Mouse (Mus musculus): Measurements from ENCODE around the gene Rexo4.

DNA sequence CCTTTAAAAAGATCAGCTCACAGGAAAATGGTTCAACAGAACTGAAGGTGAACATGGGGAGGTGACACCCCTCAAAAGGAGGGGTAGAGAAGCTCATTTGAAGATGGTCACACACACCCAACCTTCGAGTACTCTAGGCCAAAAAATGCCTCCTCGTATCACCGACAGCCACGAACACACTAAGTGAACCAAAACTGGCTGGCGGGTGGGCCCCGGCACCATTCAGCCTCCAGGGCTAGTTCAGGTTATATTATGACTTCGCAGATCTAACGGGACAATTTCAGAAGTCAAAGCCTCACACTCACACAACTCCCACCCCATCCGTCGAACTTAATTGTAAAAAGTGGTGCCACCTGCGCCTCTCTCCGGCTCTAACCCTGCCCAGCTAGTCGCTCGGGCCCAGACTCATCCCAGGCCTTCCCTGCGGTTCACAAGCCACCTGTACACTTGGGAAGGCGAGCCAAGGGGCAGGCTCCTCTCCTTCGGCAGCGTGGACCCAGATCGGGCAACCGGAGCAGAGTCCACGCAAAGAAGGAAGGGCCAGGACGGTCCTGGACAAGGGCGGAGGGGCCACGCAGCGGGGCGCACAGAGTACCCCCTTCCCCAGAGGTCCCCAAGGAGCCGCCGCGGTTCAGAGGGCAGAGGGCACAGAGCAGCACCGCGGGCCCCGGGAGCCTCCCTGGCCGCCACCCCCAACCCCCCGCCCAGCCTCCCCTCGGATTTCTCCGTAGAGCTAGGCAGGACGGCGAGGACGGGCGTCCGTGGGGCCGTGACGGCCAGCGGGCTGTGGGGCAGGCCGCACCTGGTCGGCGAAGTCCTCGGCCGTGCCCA is 31.5 kb downstream of the Rexo4 start:
- TF ChIP-seq CTCF (IDR thresholded peaks at IDR 0.05; ENCODE audit: low read depth, low read length) (no peak), POLR2A (IDR thresholded peaks at IDR 0.05; ENCODE audit: borderline replicate concordance, low read depth, low read length) (no peak)

All from bone marrow macrophage, adult 2 months (primary cell).